Mouse (Mus musculus): ENCODE measurements around the gene Gpcpd1. TPM values are rescaled to one million over a fixed set of nuclear protein-coding genes. Genes with fewer than 3 reads are reported as not detected.

The Gpcpd1 gene
- polyA plus RNA-seq, 1 experiment = 1.6 TPM

DNA sequence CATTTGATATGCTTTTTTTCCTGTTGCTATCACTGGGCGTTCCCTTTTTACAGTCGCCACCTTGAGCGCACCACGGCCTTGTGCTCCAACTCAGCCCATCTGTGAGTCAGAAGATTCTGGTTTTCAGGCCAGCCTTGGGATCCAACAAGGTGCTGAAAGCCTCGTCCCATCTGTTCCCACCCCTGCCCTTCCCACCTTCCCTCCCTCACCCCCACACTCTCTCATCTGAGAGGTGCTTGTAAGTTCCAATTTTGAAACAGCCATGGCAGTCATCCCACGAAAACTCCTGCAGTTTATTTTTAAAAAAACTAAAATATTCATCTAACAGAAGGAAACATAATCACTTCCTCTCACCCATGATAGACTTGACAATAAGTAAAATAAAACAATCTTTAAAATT lies 80.0 kb downstream of the Gpcpd1 start:
- no peaks in the 10 kb centered on the region for H3K27me3 ChIP-seq (ENCODE audit: control insufficient read depth, insufficient read depth, low read length)
- H3K4me1 ChIP-seq (ENCODE audit: control insufficient read depth, insufficient read depth, insufficient read length, low read length) = no peaks in the 10 kb centered on the region; the same call in 1 of the 2 replicates
- H3K4me3 ChIP-seq (ENCODE audit: low read depth, low read length) = no peak overlapping the region
- H3K36me3 ChIP-seq (ENCODE audit: control insufficient read depth, insufficient read depth, low read length) = no peaks in the 10 kb centered on the region
- WGBS = 30% methylated on average over 6 of the region's 6 CpGs
- H3K27ac ChIP-seq (ENCODE audit: insufficient read depth, low read depth, low read length) = no peak overlapping the region
- no peak for TF ChIP-seq POLR2A (IDR thresholded peaks at IDR 0.05; ENCODE audit: low read depth, low read length)
- TF ChIP-seq CTCF (IDR thresholded peaks at IDR 0.05; ENCODE audit: extremely low read depth, insufficient read length, insufficient replicate concordance, low read depth, low read length) = no peak

DNA sequence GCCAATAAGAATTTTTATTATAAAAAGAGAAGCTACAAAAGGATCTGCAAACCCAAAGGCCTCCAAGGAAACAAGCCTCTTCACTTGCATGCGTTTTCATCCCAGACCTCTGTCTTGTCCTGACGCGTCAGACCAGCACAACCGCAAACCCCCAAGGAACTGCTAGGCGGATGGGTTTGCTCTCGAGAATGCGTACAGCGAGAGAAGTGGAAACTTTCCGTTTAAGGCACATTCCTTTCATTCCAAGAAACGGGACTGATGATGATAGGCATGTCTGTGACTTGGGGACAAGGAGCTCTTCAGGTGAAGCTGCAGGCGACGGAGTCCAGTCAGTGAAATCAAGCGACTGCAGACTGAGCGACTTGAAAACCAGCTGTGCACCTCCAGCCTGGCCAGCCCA lies 80.4 kb downstream of the Gpcpd1 start:
- Histone ChIP-seq H3K36me3 (ENCODE audit: control insufficient read depth, insufficient read depth, low read length) (no peaks in the 10 kb centered on the region), H3K4me3 (ENCODE audit: low read depth, low read length) (no peak overlapping the region), H3K27ac (ENCODE audit: insufficient read depth, low read depth, low read length) (no peak overlapping the region), H3K27me3 (ENCODE audit: control insufficient read depth, insufficient read depth, low read length) (no peaks in the 10 kb centered on the region), H3K4me1 (ENCODE audit: control insufficient read depth, insufficient read depth, insufficient read length, low read length) (no peaks in the 10 kb centered on the region; the same call in 1 of the 2 replicates)
- no peak for TF ChIP-seq CTCF (IDR thresholded peaks at IDR 0.05; ENCODE audit: extremely low read depth, insufficient read length, insufficient replicate concordance, low read depth, low read length)
- TF ChIP-seq POLR2A (IDR thresholded peaks at IDR 0.05; ENCODE audit: low read depth, low read length) = no peak
- 34% methylated on average over 14 of the region's 14 CpGs for WGBS

DNA sequence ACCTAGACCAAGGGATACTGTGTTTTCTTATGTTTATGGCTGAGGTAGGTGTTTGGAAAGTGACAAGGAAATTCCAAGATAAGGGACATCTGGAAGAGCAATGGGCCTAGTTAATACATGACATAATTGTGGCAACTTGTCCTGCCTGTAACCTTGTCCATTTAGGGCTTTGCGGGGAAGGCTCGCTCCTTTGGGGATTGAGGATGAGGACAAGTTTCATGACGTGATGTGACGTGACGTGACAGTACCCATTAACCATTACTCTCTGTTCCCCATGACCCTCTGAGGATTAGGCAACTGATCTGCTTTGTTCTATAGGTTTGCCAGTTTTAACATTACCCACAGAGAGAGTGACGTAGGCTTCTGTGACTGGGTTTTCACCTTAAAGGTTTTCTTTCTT lies 81.7 kb downstream of the Gpcpd1 start:
- H3K27me3 ChIP-seq (ENCODE audit: control insufficient read depth, insufficient read depth, low read length) = no peaks in the 10 kb centered on the region
- 87% methylated on average over 6 of the region's 6 CpGs for WGBS
- no peaks in the 10 kb centered on the region for H3K36me3 ChIP-seq (ENCODE audit: control insufficient read depth, insufficient read depth, low read length)
- no peaks in the 10 kb centered on the region for H3K4me1 ChIP-seq (ENCODE audit: control insufficient read depth, insufficient read depth, insufficient read length, low read length)
- no peak for TF ChIP-seq CTCF (IDR thresholded peaks at IDR 0.05; ENCODE audit: extremely low read depth, insufficient read length, insufficient replicate concordance, low read depth, low read length)
- no peak for TF ChIP-seq POLR2A (IDR thresholded peaks at IDR 0.05; ENCODE audit: low read depth, low read length)
- no peak overlapping the region for H3K27ac ChIP-seq (ENCODE audit: insufficient read depth, low read depth, low read length)
- H3K4me3 ChIP-seq (ENCODE audit: low read depth, low read length) = no peak overlapping the region

DNA sequence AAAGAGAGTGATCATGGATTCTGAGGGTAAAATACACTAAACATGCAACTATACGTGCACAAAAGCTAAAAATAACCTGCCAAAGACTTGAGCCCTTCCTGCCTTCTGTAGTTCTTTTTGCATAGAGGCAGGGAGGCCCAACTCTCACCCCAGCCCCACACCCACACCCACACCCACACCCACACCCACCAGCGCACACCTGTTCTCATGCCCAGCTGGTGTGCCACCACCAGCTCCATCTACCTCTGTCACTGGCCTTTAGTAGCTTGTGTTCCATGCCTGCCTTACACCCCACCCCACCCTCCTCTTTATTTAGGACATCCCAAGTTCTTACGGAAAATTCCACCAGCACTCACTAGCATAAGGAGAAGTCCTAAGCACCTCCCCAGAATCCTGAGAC lies 89.2 kb downstream of the Gpcpd1 start:
- Histone ChIP-seq H3K27me3 (ENCODE audit: control insufficient read depth, insufficient read depth, low read length) (no peaks in the 10 kb centered on the region), H3K4me3 (ENCODE audit: low read depth, low read length) (no peak overlapping the region), H3K27ac (ENCODE audit: insufficient read depth, low read depth, low read length) (no peak overlapping the region), H3K4me1 (ENCODE audit: control insufficient read depth, insufficient read depth, insufficient read length, low read length) (no peaks in the 10 kb centered on the region), H3K36me3 (ENCODE audit: control insufficient read depth, insufficient read depth, low read length) (no peaks in the 10 kb centered on the region)
- WGBS = 80% methylated on average over 3 of the region's 3 CpGs
- TF ChIP-seq POLR2A (IDR thresholded peaks at IDR 0.05; ENCODE audit: low read depth, low read length) = no peak
- no peak for TF ChIP-seq CTCF (IDR thresholded peaks at IDR 0.05; ENCODE audit: extremely low read depth, insufficient read length, insufficient replicate concordance, low read depth, low read length)

DNA sequence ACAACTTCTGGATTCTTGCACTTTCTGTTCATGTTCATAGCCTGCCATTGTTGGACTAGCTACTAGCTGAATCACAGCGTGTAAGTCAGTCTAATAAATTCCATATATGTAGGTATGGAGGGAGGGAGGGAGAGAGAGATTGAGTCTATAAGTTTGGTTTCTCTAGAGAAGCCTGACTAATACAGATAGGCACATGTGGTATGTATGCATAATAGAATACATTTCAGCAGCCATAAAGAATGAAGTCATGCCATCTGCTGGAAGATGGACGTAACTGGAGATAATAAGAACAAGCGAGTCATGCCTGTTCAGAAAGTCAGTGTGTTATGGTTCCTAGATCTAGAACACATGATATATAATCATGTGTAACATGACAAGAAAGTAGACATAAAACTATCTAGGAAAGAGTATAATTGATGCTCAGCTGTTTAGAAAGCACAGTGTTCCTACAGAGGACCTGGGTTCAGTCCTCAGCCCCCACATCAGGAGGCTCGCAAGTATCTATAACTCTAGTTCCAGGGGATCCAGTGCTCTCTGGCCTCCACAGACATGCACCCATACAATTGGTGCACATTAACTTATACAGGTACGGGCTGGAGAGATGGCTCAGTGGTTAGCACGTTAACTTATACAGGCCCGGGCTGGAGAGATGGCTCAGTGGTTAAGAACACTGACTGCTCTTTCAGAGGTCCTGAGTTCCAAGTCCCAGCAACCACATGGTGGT lies 90.0 kb downstream of the Gpcpd1 start:
- Histone ChIP-seq H3K27me3 (ENCODE audit: control insufficient read depth, insufficient read depth, low read length) (no peaks in the 10 kb centered on the region), H3K27ac (ENCODE audit: insufficient read depth, low read depth, low read length) (no peak overlapping the region), H3K4me1 (ENCODE audit: control insufficient read depth, insufficient read depth, insufficient read length, low read length) (no peaks in the 10 kb centered on the region), H3K4me3 (ENCODE audit: low read depth, low read length) (no peak overlapping the region), H3K36me3 (ENCODE audit: control insufficient read depth, insufficient read depth, low read length) (no peaks in the 10 kb centered on the region)
- TF ChIP-seq POLR2A (IDR thresholded peaks at IDR 0.05; ENCODE audit: low read depth, low read length) (no peak), CTCF (IDR thresholded peaks at IDR 0.05; ENCODE audit: extremely low read depth, insufficient read length, insufficient replicate concordance, low read depth, low read length) (no peak)
- WGBS = 67% methylated on average over 7 of the region's 7 CpGs

DNA sequence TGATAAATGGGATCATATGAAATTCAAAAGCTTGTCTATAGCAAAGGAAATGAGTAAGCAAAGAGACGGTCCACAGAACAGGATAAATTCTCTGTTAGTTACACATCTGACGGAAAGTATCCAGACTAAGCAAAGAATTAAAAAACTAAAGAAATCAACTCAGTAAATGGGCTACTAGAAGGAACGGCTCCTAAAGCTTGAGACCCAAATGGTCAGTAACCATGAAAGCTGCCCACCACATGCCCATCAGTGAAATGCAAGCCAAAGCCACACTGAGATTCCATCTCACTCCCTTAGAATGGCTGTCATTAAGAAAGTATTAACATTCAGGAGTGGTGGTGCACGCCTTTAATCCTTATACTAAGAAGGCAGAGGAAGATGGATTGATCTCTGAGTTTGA lies 94.3 kb downstream of the Gpcpd1 start:
- Histone ChIP-seq H3K36me3 (ENCODE audit: control insufficient read depth, insufficient read depth, low read length) (no peaks in the 10 kb centered on the region), H3K27ac (ENCODE audit: insufficient read depth, low read depth, low read length) (no peak overlapping the region), H3K4me1 (ENCODE audit: control insufficient read depth, insufficient read depth, insufficient read length, low read length) (no peaks in the 10 kb centered on the region), H3K27me3 (ENCODE audit: control insufficient read depth, insufficient read depth, low read length) (no peaks in the 10 kb centered on the region), H3K4me3 (ENCODE audit: low read depth, low read length) (no peak overlapping the region)
- no peak for TF ChIP-seq POLR2A (IDR thresholded peaks at IDR 0.05; ENCODE audit: low read depth, low read length)
- no peak for TF ChIP-seq CTCF (IDR thresholded peaks at IDR 0.05; ENCODE audit: extremely low read depth, insufficient read length, insufficient replicate concordance, low read depth, low read length)
- 81% methylated on average over 4 of the region's 4 CpGs for WGBS

DNA sequence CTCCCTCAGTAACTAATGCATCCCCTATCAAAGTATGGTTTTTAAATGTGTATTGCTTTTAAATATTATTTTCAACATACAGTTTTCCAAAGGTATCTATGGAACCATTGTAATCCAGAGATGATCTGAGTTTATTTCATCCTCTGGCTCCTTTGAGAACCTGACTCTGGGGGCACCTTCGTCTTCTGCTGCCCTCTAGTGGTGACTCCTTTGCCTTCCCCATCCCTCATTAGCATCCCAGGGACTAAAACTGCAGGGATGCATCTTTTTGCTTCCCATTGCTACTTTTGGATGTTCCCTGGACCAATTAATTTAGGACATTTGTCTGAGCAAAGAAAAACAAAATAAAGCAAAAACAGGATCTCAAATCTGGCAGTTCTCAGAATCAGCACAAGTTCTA lies 102.1 kb downstream of the Gpcpd1 start:
- no peaks in the 10 kb centered on the region for H3K27me3 ChIP-seq (ENCODE audit: control insufficient read depth, insufficient read depth, low read length)
- H3K36me3 ChIP-seq (ENCODE audit: control insufficient read depth, insufficient read depth, low read length) = no peaks in the 10 kb centered on the region
- TF ChIP-seq CTCF (IDR thresholded peaks at IDR 0.05; ENCODE audit: extremely low read depth, insufficient read length, insufficient replicate concordance, low read depth, low read length) = peak; percentile 83; the same call in 1 of the 2 replicates
- TF ChIP-seq POLR2A (IDR thresholded peaks at IDR 0.05; ENCODE audit: low read depth, low read length) = no peak
- no peak overlapping the region for H3K4me3 ChIP-seq (ENCODE audit: low read depth, low read length)
- H3K27ac ChIP-seq (ENCODE audit: insufficient read depth, low read depth, low read length) = no peak overlapping the region
- WGBS = 0% methylated on average over 1 of the region's 1 CpGs
- H3K4me1 ChIP-seq (ENCODE audit: control insufficient read depth, insufficient read depth, insufficient read length, low read length) = no peaks in the 10 kb centered on the region

Measured in small intestine, adult 2 months (tissue).